Mouse (Mus musculus) mouse embryonic stem cell (cell line): Measurements from ENCODE around the gene Zfp758.
"Not testable (repeated sequence)": the region's sequence is repeated elsewhere in the genome, so short reads cannot be mapped to it uniquely, and the experiment has no call there.

Source experiments
- in situ Hi-C, 2 experiments: fragments of 300-500 bp; cut with MboI; formaldehyde crosslinking; loops; 1 replicate in 1 of 2; 3 replicates in 1 of 2; pipeline ENCODE4 v1.14.3; 2019 to 2020; ENCODE audit warnings: low sequenced_read_pairs in 2 of 2, low pct_unique_long_range_greater_than_20kb in 1 of 2, mixed read lengths in 1 of 2; ENCODE audit not compliant: unreplicated experiment in 1 of 2

Zfp758 gene

DNA sequence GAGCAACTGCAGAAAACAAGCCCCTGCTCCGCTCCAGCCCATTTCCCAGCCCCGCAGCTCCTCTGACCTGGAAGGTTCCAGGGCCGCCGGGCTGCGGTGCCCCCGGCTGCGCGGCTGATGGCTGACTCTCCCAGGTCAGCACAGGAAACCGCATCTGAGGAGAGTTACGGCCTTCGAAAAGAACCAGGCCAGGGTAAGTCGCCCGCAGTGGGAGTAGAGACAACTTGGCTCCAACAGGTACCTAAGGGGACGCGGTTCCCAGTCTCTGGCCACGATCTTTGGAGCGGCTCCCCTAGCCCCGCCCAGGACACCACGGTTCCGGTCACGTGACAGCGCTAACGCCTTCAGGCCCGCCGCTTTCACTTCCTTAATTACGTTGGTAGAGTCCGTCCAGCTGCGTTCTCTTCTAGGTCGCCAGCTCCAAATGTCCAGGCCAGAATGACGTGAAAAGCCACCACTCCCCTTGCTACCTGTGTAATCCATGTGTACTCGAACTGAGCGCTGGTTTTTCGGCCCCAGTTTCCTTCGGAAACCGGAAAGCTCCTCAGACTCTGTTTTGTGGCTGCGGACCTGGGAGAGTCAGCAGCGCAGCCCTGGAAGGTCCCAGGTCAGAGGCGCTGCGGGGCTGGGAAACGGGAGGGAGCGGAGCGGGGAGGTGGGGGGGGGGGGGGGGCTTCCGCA lies at the start of gene Zfp758, which contains the start of gene Zfp944:
Gene Zfp758, plus strand, starts transcription at position 353 of the 681 bp plus-strand sequence.
Gene Zfp944, minus strand, starts transcription at position 300 of the 681 bp plus-strand sequence.
- in situ Hi-C loops = not testable (repeated sequence)

DNA sequence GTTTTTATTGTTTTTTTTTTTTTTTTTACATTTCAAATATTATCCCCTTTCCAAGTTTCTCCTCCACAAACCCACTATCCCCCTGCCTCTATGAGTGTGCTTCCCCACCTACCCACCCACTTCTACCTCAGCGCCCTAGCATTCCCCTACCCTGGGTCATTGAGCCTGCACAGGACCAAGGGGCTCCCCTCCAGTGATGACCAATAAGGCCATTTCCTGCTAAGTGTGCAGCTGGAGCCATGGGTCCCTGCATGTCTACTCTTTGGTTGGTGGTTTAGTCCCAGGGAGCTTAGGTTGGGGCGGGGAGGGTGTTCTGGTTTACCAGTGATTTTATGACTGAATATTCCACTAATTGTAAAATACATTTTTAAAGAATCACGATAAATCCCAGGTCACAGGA lies 47.0 kb upstream of the Zfp758 start:
- in situ Hi-C loops = loop anchor here in 1 of 2 experiments (10.0 kb wide), 1 partner anchor 149 kb away; the partner anchor contains the start of gene Zfp947

DNA sequence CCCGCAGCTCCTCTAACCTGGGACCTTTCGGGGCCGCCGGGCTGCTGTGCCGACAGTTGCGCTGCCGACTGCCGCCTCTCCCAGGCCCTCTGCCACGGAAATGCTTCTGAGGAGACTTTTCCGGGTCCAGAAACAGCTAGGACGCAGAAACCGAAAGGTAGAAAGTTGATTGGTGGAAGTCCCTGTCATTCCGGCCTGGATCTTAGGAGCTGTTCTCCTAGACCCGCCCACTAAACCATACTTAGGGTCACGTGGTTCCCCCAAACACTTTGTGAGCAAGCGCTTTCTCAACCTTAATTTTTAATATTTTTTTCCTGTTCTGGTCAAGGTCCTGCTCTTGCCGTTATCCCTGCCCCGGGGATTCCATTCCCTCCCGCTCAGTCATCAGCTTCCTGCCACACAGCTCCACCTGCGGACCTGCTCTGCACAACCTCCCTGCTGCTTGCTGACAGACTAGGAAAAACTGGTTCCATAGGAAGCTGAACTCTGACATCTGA lies 46.5 kb upstream of the Zfp758 start, which contains the start of gene CT030661.1:
Gene CT030661.1, minus strand, starts transcription at position 108 of the 497 bp plus-strand sequence.
- in situ Hi-C loops = loop anchor here in 1 of 2 experiments (10.0 kb wide), 1 partner anchor 150 kb away; the partner anchor contains the start of gene Zfp947

DNA sequence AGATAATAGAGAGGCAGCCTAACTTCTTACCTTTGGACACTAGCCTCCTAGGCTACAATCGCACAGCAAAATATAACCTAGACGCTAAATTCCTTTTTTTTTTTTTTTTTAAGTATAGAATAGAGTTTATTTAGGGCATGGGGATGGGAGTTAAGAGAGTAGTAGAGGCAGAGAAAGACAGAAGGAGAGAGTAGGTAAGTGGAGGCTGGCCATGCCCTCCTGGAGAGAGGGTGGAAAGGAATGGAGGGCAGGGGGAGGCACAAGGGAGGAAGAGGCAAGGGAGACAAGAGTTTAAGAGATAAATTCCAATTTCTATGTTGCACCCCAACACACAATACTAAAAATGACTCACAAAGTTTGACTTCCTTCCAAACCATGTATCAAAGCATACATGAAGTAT lies 46.0 kb upstream of the Zfp758 start:
- in situ Hi-C loops = loop anchor here in 1 of 2 experiments (10.0 kb wide), 1 partner anchor 150 kb away; the partner anchor contains the start of gene Zfp947

GRCm38 (mm10) chr17:22352794-22353193 lies 8.5 kb upstream of the Zfp758 start:
- in situ Hi-C loops = loop anchor here in 1 of 2 experiments (5.0 kb wide), 1 partner anchor 65 kb away; no protein-coding TSS in a partner anchor

DNA sequence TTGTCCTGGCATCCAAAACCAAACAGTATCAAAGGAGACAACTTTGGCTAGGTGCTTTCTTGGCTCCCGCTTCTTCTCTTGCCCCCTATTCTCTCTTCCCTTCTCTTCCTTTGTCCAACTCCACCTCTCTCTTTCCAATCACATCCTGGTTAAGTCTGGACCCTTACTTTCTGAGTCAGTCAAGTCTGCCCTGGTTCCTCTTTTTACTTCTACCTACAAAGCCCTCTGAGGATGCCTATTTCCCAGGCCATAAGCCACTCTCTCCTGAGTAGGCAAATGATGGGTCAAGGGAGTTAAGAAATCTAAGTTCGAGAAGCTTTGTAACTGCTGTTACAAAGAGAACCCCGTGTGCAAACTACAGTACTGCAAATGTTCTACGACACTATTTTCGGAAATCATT lies 681 bp upstream of the Zfp758 start:
- in situ Hi-C loops = no loop called here

GRCm38 (mm10) chr17:22363895-22364294 lies 2.6 kb downstream of the Zfp758 start:
- in situ Hi-C loops = no loop called here

DNA sequence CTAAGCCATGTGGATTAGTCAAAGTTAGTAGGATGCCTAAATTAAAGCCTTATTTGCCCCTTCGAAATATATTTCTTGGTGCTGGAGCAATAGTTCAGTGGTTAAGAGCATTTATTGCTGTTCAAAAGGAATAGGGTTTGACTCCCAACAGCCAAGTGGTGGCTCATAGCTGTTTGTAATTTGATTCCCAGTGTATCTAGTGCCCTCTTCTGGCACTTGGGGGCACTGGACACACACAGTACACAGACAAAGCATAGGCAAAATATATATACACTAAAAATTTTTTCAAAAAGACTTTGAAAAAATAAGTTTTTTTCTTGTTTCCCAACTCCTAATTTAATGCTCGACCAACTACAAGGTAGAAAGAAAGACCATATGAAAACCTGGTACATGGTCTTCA lies 49.5 kb downstream of the Zfp758 start:
- in situ Hi-C loops = loop anchor here (25.0 kb wide), 2 partner anchors 248 to 323 kb away; partner anchors contain the start of gene Zfp947 (in 1 of the 2)

GRCm38 (mm10) chr17:22417510-22417909 lies 56.3 kb downstream of the Zfp758 start:
- in situ Hi-C loops = loop anchor here (5.0 to 25.0 kb wide), 3 partner anchors 65 to 330 kb away; partner anchors contain the start of gene Zfp947 (in 1 of the 2)

DNA sequence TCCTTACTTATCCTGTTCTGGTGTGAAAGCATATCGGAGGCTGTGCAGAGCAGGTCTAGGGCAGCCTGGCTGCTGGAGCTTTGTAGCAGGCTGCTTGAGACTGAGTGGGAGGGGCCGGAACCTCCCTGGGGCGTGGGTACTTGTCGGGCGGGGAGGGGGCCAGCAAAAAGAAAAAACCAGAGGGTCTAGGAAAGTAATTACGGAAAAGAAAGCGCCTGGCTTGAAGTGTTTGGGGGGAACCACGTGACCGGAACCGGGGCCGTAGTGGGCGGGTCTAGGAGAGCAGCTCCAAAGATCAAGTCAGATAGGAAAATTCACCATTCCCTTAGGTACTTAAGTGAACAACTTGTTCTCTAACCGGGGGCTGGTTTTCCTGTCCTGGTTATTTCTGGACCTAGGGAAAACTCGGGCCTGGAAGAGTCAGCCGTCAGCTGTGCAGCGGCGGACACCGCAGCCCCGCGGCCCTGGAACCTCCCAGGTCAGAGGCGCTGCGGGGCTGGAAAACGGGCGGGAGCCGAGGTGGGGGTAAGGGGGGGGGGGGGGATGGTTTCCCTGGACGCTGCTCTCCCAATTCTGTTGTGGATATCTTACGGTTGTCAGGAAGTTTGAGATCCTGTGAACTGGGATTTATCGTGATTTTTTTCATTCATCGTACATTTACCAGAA lies 62.8 kb downstream of the Zfp758 start, which contains the start of gene Zfp946:
Gene Zfp946, plus strand, starts transcription at position 271 of the 666 bp plus-strand sequence.
- in situ Hi-C loops = loop anchor here (25.0 kb wide), 2 partner anchors 262 to 337 kb away; partner anchors contain the start of gene Zfp947 (in 1 of the 2)

DNA sequence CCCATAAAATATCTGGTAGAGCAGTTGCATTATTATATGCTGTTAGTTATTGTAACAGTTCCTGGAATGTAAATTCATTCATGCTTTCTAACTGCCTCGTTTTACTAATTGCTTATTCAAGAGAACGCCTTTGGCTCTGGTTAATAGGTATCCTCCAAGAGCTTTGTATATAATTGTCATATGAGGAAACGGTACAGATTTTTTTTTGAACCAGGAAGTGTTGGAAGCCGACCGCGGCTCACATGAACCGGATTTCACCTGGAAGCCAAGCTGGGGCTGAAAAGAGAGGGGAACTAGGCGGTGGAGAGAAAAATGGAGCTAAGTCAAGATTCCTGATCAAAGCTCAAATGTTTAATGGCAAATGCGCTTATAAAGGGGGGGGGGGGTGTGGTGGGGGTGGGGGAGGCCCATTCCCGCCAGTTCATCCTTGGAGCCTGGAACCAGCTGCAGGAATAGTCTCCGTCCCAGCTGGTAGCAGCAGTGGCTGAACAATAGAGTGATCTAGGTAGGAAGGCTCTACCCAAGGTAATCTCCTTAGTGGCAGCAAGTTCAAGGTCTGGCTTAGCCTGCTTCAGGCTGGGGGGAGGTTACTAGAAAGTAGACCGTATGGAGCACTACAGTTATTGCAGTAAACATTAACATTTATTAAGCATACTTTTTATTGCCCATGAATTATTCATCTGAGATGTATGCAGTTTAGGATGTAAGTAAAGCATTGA lies 63.5 kb downstream of the Zfp758 start:
- in situ Hi-C loops = loop anchor here (25.0 kb wide), 2 partner anchors 262 to 337 kb away; partner anchors contain the start of gene Zfp947 (in 1 of the 2)
